Mouse (Mus musculus) c-Kit-negative CD71-positive TER-119-positive erythroid progenitor cells, embryonic 14.5 days (primary cell): ENCODE data around the gene Nsl1.

Experiments
- DNase-seq: peaks from one replicate; pipeline ENCODE4 v3.0.0-alpha.2; 2013; ENCODE audit warnings: low read depth, low spot score

Gene Nsl1

GRCm38 (mm10) chr1:191135406-191135805 lies 72.6 kb downstream of the Nsl1 start:
- no peak for DNase-seq
